Mouse (Mus musculus): Measurements from ENCODE around the gene Kif11. TPM values are rescaled to one million over a fixed set of nuclear protein-coding genes. Genes with fewer than 3 reads are reported as not detected.

The Kif11 gene
- polyA plus RNA-seq, 1 experiment from 2014 or later, result 18.5 TPM

- Histone ChIP-seq H3K36me3 (ENCODE audit: insufficient read depth, low read length) (no peaks in the 10 kb centered on the region), H3K27ac (no peak overlapping the region), H3K9me3 (replicated peaks; ENCODE audit: low read length) (no peaks in the 10 kb centered on the region), H3K4me3 (replicated peaks; ENCODE audit: low read depth, low read length) (no peak overlapping the region), H3K4me1 (replicated peaks; ENCODE audit: insufficient read depth, low read length) (peaks cover 4% of the 10 kb centered on the region), H3K9ac (ENCODE audit: low read depth, low read length) (no peak overlapping the region), H3K27me3 (ENCODE audit: insufficient read depth, low read length) (peaks cover 57% of the 10 kb centered on the region), H3K4me2 (ENCODE audit: low read length) (no peak overlapping the region)
- 13% methylated on average over 16 of the region's 16 CpGs for WGBS
- ATAC-seq (replicated peaks; ENCODE audit: low FRiP score, low read depth) (no peak), DNase-seq (ENCODE audit: low spot score) (no peak)
- no peak for TF ChIP-seq CTCF (IDR thresholded peaks at IDR 0.05; ENCODE audit: low read depth)
These were observed 56.8 kb downstream of the Kif11 start for GRCm38 (mm10) chr19:37432868-37433570.

DNA sequence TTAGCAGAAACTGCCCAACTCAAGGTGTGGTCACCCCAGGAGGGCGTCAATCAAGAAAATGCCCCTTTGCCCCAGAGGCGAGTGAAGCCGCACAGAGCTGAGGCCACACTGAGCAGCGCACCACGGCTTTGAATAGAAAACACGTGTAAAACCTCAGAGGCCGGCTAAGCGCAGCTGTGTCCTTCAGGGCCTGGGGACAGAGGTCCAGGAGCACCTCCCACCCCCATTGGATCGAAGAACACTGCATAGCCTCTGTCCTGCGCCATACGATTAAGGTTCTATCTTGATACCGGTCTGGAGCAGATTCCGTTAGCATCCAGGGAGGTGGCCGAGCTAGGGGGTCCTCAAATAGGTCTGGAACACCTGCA is 57.7 kb downstream of the Kif11 start:
- Histone ChIP-seq H3K27ac (no peak overlapping the region), H3K9ac (ENCODE audit: low read depth, low read length) (no peak overlapping the region), H3K27me3 (ENCODE audit: insufficient read depth, low read length) (peaks cover 60% of the 10 kb centered on the region), H3K9me3 (replicated peaks; ENCODE audit: low read length) (no peaks in the 10 kb centered on the region), H3K4me1 (replicated peaks; ENCODE audit: insufficient read depth, low read length) (peaks cover 4% of the 10 kb centered on the region), H3K4me2 (ENCODE audit: low read length) (peak overlapping the region; percentile 68), H3K4me3 (replicated peaks; ENCODE audit: low read depth, low read length) (peak overlapping the region; percentile 55), H3K36me3 (ENCODE audit: insufficient read depth, low read length) (no peaks in the 10 kb centered on the region)
- no peak for TF ChIP-seq CTCF (IDR thresholded peaks at IDR 0.05; ENCODE audit: low read depth)
- 1% methylated on average over 14 of the region's 14 CpGs for WGBS
- ATAC-seq (replicated peaks; ENCODE audit: low FRiP score, low read depth), result 0 out of 2 replicates have a peak, but pooled peaks have one; percentile 8
- DNase-seq (ENCODE audit: low spot score), result no peak

GRCm38 (mm10) chr19:37434263-37434951 is 58.2 kb downstream of the Kif11 start, which contains the start of gene Hhex:
Hhex (plus strand) TSS chr19:37434810.
- no peak for TF ChIP-seq CTCF (IDR thresholded peaks at IDR 0.05; ENCODE audit: low read depth)
- DNase-seq (ENCODE audit: low spot score) (peak; percentile 66), ATAC-seq (replicated peaks; ENCODE audit: low FRiP score, low read depth) (peak; percentile 59)
- under 1% methylated on average over 57 of the region's 79 CpGs for WGBS
- H3K27ac ChIP-seq, result peak within 1 kb of the TSS; percentile 84
- H3K4me1 ChIP-seq (replicated peaks; ENCODE audit: insufficient read depth, low read length), result peaks cover 4% of the 10 kb centered on the region
- peaks cover 66% of the 10 kb centered on the region for H3K27me3 ChIP-seq (ENCODE audit: insufficient read depth, low read length)
- H3K9me3 ChIP-seq (replicated peaks; ENCODE audit: low read length), result no peaks in the 10 kb centered on the region
- peak within 1 kb of the TSS; percentile 55 for H3K4me3 ChIP-seq (replicated peaks; ENCODE audit: low read depth, low read length)
- no peaks in the 10 kb centered on the region for H3K36me3 ChIP-seq (ENCODE audit: insufficient read depth, low read length)
- H3K9ac ChIP-seq (ENCODE audit: low read depth, low read length), result peak within 1 kb of the TSS; percentile 64
- peak within 1 kb of the TSS; percentile 68 for H3K4me2 ChIP-seq (ENCODE audit: low read length)

GRCm38 (mm10) chr19:37435041-37435852 is 59.0 kb downstream of the Kif11 start:
- WGBS, result 1% methylated on average over 77 of the region's 77 CpGs
- ATAC-seq (replicated peaks; ENCODE audit: low FRiP score, low read depth) (peak; percentile 31; the same call in 1 of the 2 replicates), DNase-seq (ENCODE audit: low spot score) (peak; percentile 62)
- no peak for TF ChIP-seq CTCF (IDR thresholded peaks at IDR 0.05; ENCODE audit: low read depth)
- Histone ChIP-seq H3K4me1 (replicated peaks; ENCODE audit: insufficient read depth, low read length) (peaks cover 4% of the 10 kb centered on the region), H3K27me3 (ENCODE audit: insufficient read depth, low read length) (peaks cover 66% of the 10 kb centered on the region), H3K9ac (ENCODE audit: low read depth, low read length) (peak overlapping the region; percentile 64), H3K9me3 (replicated peaks; ENCODE audit: low read length) (no peaks in the 10 kb centered on the region), H3K36me3 (ENCODE audit: insufficient read depth, low read length) (no peaks in the 10 kb centered on the region), H3K4me3 (replicated peaks; ENCODE audit: low read depth, low read length) (peak overlapping the region; percentile 55), H3K4me2 (ENCODE audit: low read length) (peak overlapping the region; percentile 68), H3K27ac (peak overlapping the region; percentile 84)

GRCm38 (mm10) chr19:37435853-37436174 is 59.6 kb downstream of the Kif11 start:
- no peak for TF ChIP-seq CTCF (IDR thresholded peaks at IDR 0.05; ENCODE audit: low read depth)
- 7% methylated on average over 10 of the region's 10 CpGs for WGBS
- DNase-seq (ENCODE audit: low spot score), result no peak
- no peak overlapping the region for H3K9ac ChIP-seq (ENCODE audit: low read depth, low read length)
- no peak for ATAC-seq (replicated peaks; ENCODE audit: low FRiP score, low read depth)
- H3K4me1 ChIP-seq (replicated peaks; ENCODE audit: insufficient read depth, low read length), result peaks cover 4% of the 10 kb centered on the region
- H3K4me2 ChIP-seq (ENCODE audit: low read length), result peak overlapping the region; percentile 26; the same call in 1 of the 2 replicates
- no peaks in the 10 kb centered on the region for H3K36me3 ChIP-seq (ENCODE audit: insufficient read depth, low read length)
- peak overlapping the region; percentile 55; the same call in 1 of the 2 replicates for H3K4me3 ChIP-seq (replicated peaks; ENCODE audit: low read depth, low read length)
- peaks cover 62% of the 10 kb centered on the region for H3K27me3 ChIP-seq (ENCODE audit: insufficient read depth, low read length)
- H3K9me3 ChIP-seq (replicated peaks; ENCODE audit: low read length), result no peaks in the 10 kb centered on the region
- peak overlapping the region; percentile 84; the same call in 1 of the 2 replicates for H3K27ac ChIP-seq

Measured in kidney, postnatal 0 days (tissue).